Mouse (Mus musculus) embryonic stem cell, embryonic (primary cell): ENCODE data around the gene Ppp1r37.

ENCODE experiments used
- CTCF ChIA-PET, 4 experiments: fragments of 300-600 bp in 2 of 4; fragments of 350-600 bp in 2 of 4; sonication (Branson Sonifier 250); formaldehyde crosslinking; loops; one replicate each; lab custom pipeline; 2022; ENCODE audit warnings: inconsistent platforms in 2 of 4; lab: Charles Lee
- POLR2A ChIA-PET, 4 experiments: fragments of 300-600 bp in 2 of 4; fragments of 350-600 bp in 2 of 4; sonication (Branson Sonifier 250); formaldehyde crosslinking; loops; one replicate each; lab custom pipeline; 2022; ENCODE audit warnings: antibody characterized with exemption in 4 of 4, inconsistent platforms in 1 of 4; lab: Charles Lee

Ppp1r37 gene

DNA sequence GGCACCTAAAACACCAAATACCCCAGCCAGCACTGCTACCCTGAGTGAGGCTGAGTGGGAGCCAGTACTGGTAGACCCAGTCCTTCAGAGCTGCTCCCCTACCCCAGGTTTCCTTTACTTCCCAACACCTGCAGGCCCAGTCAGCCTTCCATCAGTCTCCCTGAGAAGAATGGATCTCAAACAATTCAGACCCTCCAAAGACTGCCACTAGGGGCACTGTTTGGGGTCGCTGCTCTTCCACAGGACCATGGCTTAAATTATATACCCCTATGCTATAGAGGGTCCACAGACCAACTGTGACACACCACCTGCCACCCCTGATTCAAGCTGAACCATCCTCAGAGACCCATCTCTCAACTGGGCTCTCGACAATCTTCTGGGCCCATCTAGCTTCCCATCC, 3.9 kb downstream of the Ppp1r37 start:
- POLR2A ChIA-PET = interaction anchor here in 3 of 4 experiments (0.8 to 5.8 kb wide), 14 partner anchors 9 to 128 kb away, joined by 3 to 50 read pairs (median 3); no protein-coding TSS in a partner anchor
- CTCF ChIA-PET = interaction anchor here in 3 of 4 experiments (0.6 to 2.4 kb wide), 16 partner anchors 9 to 148 kb away, joined by 3 to 12 read pairs (median 3); partner anchors contain the start of gene Nkpd1 (in 1 of the 3)

- CTCF ChIA-PET = interaction anchor here (0.6 to 2.4 kb wide), 17 partner anchors 9 to 153 kb away, joined by 3 to 12 read pairs (median 3); partner anchors contain the start of gene Nkpd1 (in 1 of the 4)
Measured at GRCm38 (mm10) chr7:19557982-19558900, 4.6 kb downstream of the Ppp1r37 start.

GRCm38 (mm10) chr7:19557086-19557485, 5.8 kb downstream of the Ppp1r37 start:
- ChIA-PET CTCF (interaction anchor here in 2 of 4 experiments (0.7 to 1.7 kb wide), 5 partner anchors 26 to 135 kb away, joined by 3 to 10 read pairs (median 4); partner anchors contain the start of gene Nkpd1 (in 1 of the 2)), POLR2A (interaction anchor here in 3 of 4 experiments (0.7 to 1.5 kb wide), 3 partner anchors 19 to 210 kb away, joined by 4 to 9 read pairs (median 5); no protein-coding TSS in a partner anchor)

More at GRCm38 (mm10) chr7:19557982-19558900, 4.6 kb downstream of the Ppp1r37 start:
- POLR2A ChIA-PET = interaction anchor here (0.7 to 5.8 kb wide), 11 partner anchors 9 to 209 kb away, joined by 3 to 50 read pairs (median 4); no protein-coding TSS in a partner anchor

DNA sequence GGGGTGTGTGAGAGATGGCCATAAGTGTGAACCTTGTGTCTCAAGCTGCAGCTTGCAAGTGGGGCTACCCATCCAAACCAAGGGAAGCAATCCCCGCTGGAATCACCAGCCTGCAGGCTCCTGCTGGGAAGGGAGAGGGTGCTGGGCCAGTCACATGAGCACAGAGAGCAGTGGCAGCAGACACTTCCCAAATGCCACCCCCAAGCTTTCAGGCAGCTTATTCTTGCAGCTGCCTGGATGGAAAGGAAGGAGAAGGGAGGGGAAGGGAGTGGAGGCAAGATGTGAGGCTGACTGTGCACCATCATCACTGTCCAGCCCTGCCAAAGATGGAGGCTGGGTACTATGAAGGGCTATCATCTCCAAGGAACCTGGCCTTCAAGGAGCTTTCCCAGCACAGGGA, 8.7 kb downstream of the Ppp1r37 start:
- ChIA-PET POLR2A (interaction anchor here in 1 of 4 experiments (1.0 to 1.6 kb wide), 4 partner anchors 18 to 39 kb away, joined by 3 to 5 read pairs (median 3); no protein-coding TSS in a partner anchor), CTCF (interaction anchor here in 2 of 4 experiments (0.5 to 1.1 kb wide), 3 partner anchors 9 to 38 kb away, joined by 3 to 7 read pairs (median 4); partner anchors contain the start of gene Nkpd1 (in 1 of the 2))

- CTCF ChIA-PET = no interaction called here
- POLR2A ChIA-PET = interaction anchor here in 1 of 4 experiments (1.0 to 1.2 kb wide), 2 partner anchors 21 to 115 kb away, joined by 3 to 5 read pairs; no protein-coding TSS in a partner anchor
Measured at GRCm38 (mm10) chr7:19552443-19552842, 10.4 kb downstream of the Ppp1r37 start.

DNA sequence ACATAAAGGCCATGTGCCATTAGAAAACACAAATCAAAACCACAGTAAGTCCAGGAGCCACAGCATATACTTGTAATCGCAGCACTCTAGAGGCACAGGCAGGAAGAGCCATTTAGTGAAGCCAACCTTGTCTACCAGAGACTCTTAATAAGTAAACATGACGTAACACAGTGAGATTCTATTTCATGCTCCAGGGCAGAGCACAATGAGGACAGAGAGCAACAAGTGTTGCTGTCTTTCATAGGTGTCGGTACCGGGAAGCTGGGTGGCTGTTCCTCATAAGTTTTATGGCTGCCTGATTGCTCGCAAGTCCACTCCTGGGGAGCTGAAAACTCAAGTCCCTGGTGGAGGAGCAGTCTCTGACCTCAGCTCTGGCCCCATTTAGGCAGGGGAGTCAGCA, 11.2 kb downstream of the Ppp1r37 start:
- ChIA-PET POLR2A (interaction anchor here in 1 of 4 experiments (1.0 kb wide), 1 partner anchor 21 kb away, joined by 5 read pairs; no protein-coding TSS in a partner anchor), CTCF (no interaction called here)

DNA sequence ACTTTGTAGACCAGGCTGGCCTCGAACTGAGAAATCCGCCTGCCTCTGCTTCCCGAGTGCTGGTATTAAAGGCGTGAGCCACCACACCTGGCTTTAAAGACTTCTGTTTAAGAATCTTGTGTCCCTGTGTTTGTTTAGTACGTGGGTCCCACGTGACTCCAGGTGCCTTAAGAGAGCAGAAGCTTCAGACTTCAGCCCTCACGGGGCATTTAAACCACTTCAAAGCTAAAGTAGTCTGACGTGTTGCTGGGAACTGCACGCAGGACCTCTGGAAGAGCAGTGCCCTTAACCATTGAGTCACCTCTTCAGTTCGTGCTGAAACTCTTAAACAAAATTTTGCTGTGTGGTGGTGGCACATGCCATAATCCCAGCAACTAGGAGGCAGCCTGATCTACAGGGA, 13.5 kb downstream of the Ppp1r37 start:
- ChIA-PET CTCF (interaction anchor here in 1 of 4 experiments (1.0 to 1.1 kb wide), 2 partner anchors 9 to 46 kb away, joined by 3 read pairs; no protein-coding TSS in a partner anchor), POLR2A (interaction anchor here in 2 of 4 experiments (1.0 to 2.0 kb wide), 5 partner anchors 10 to 26 kb away, joined by 3 to 11 read pairs (median 4); partner anchors contain the start of gene Ppp1r37 (in 2 of the 2))

DNA sequence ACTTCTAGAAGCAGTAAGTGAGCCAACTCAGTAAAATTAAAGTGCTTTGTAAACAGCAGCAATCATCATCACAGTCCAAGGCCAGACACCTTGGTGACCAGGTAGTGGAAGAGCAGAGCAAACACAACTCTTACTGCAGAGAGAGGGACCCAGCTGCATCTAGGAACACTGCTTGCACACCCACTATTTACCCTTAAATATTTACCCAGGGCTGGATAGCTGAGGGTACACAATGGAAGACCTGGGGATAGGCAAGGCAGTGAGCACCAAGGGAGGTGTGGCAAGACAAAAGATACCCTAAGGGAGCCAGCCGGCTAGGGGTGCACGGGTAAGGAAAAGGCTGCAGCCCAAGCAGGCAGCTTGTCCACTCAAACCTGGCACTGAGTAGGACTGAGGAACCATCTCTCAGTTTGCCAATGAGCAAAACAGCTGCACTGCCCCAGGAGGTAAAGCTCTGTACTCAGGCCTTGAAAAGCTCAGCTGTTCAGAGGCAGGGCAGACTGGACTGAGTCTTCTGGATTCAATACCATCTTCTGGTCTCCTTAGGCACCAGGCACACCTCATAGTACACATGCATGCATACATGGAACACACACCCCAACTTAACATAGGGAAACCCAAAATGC, 15.4 kb downstream of the Ppp1r37 start:
- ChIA-PET POLR2A (interaction anchor here in 2 of 4 experiments (0.8 to 1.6 kb wide), 2 partner anchors 8 to 12 kb away, joined by 3 to 7 read pairs; no protein-coding TSS in a partner anchor), CTCF (no interaction called here)

- POLR2A ChIA-PET = interaction anchor here in 1 of 4 experiments (0.5 to 1.3 kb wide), 6 partner anchors 9 to 241 kb away, joined by 3 to 4 read pairs (median 3); no protein-coding TSS in a partner anchor
- CTCF ChIA-PET = interaction anchor here (0.7 to 2.7 kb wide), 4 partner anchors 8 to 135 kb away, joined by 3 to 10 read pairs (median 4); partner anchors contain the start of gene Nkpd1 (in 1 of the 4)
Measured at GRCm38 (mm10) chr7:19546007-19546406, 16.9 kb downstream of the Ppp1r37 start.

DNA sequence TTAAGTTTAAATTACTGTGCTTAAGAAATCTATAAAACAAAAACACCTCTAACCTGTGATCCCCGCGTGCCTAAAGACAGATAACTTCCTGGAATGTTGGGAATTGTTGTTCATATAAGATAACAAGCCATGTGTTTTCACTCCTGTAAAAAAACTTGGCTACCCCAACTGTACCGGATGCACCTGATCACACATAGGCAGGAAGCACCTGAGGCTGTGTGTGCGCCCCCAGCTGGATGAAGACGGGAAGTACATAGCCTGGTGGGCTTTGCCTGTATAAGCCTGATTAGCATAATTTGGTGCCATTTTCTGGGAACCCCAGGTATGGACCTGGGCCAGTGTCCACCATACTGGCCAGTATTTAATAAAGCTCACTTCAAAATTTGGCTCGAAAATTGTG, 19.3 kb downstream of the Ppp1r37 start:
- CTCF ChIA-PET = interaction anchor here (0.6 to 2.7 kb wide), 15 partner anchors 9 to 307 kb away, joined by 3 to 10 read pairs (median 3); no protein-coding TSS in a partner anchor
- POLR2A ChIA-PET = interaction anchor here in 2 of 4 experiments (1.0 to 1.8 kb wide), 10 partner anchors 13 to 137 kb away, joined by 3 to 10 read pairs (median 4); partner anchors contain the start of gene Nkpd1 (in 1 of the 2)

- CTCF ChIA-PET = interaction anchor here in 2 of 4 experiments (1.1 to 3.0 kb wide), 4 partner anchors 11 to 247 kb away, joined by 3 to 12 read pairs (median 4); no protein-coding TSS in a partner anchor
- POLR2A ChIA-PET = interaction anchor here in 2 of 4 experiments (0.6 to 1.6 kb wide), 4 partner anchors 11 to 62 kb away, joined by 3 to 4 read pairs (median 4); partner anchors contain the start of gene Clasrp (in 1 of the 2)
Measured at GRCm38 (mm10) chr7:19542155-19542691, 20.7 kb downstream of the Ppp1r37 start.

- POLR2A ChIA-PET = interaction anchor here in 2 of 4 experiments (0.6 to 1.6 kb wide), 3 partner anchors 18 to 80 kb away, joined by 3 to 4 read pairs (median 3); no protein-coding TSS in a partner anchor
- CTCF ChIA-PET = interaction anchor here in 3 of 4 experiments (0.7 to 3.0 kb wide), 3 partner anchors 11 to 47 kb away, joined by 3 to 12 read pairs (median 4); no protein-coding TSS in a partner anchor
Measured at GRCm38 (mm10) chr7:19541681-19542154, 21.2 kb downstream of the Ppp1r37 start.

- CTCF ChIA-PET = interaction anchor here in 3 of 4 experiments (0.7 to 3.0 kb wide), 3 partner anchors 10 to 48 kb away, joined by 3 to 12 read pairs (median 4); no protein-coding TSS in a partner anchor
- POLR2A ChIA-PET = interaction anchor here in 1 of 4 experiments (0.7 to 1.6 kb wide), 2 partner anchors 19 to 81 kb away, joined by 3 to 4 read pairs; no protein-coding TSS in a partner anchor
Measured at GRCm38 (mm10) chr7:19540771-19541566, 21.9 kb downstream of the Ppp1r37 start.

- POLR2A ChIA-PET = interaction anchor here in 1 of 4 experiments (0.9 kb wide), 1 partner anchor 68 kb away, joined by 3 read pairs; no protein-coding TSS in a partner anchor
- CTCF ChIA-PET = interaction anchor here in 1 of 4 experiments (1.0 to 1.4 kb wide), 2 partner anchors 10 to 55 kb away, joined by 3 read pairs; no protein-coding TSS in a partner anchor
Measured at GRCm38 (mm10) chr7:19534676-19535075, 28.2 kb downstream of the Ppp1r37 start.

DNA sequence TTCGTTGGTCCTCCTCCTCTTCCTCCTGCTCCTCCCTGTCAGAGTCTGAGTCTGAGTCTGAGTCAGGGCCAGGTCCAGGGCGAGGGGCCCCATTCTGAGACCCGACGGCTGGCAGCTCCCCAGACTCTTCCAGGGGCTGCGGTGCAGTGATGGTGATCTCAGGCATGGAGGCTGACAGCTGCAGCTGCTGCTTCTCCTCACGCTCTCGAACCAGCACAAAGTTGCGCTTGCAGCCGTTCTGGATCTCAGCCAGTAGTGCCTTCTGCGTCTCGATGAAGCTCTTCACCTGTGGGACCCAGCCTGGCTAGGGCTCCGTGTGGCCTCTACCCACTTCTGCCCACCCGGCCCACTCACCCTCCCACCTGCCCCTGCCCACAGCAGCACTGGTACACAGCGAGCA, 30.6 kb downstream of the Ppp1r37 start:
- ChIA-PET CTCF (interaction anchor here in 2 of 4 experiments (1.0 to 2.3 kb wide), 5 partner anchors 12 to 127 kb away, joined by 3 to 5 read pairs (median 4); partner anchors contain the start of genes Ckm (in 1 of the 2) and Nkpd1 (in 1 of the 2)), POLR2A (interaction anchor here in 3 of 4 experiments (0.6 to 6.0 kb wide), 12 partner anchors 14 to 107 kb away, joined by 3 to 43 read pairs (median 4); partner anchors contain the start of gene Nkpd1 (in 2 of the 3))
